Mouse (Mus musculus) embryonic fibroblast, embryonic 13.5 days (primary cell): ENCODE measurements around the gene Capn11. TPM values are rescaled to one million over a fixed set of nuclear protein-coding genes. Genes with fewer than 3 reads are reported as not detected.

ENCODE experiments used
- H3K27ac ChIP-seq: 2 replicates; pipeline ENCODE4 v1.5.1; 2012; ENCODE audit warnings: low read length, control low read depth, inconsistent platforms; ENCODE audit not compliant: insufficient read depth
- H3K4me1 ChIP-seq: 2 replicates; pipeline ENCODE4 v1.6.1; 2011; ENCODE audit warnings: low read length; ENCODE audit not compliant: control insufficient read depth, insufficient read depth
- H3K4me3 ChIP-seq: 2 replicates; pipeline ENCODE4 v1.5.1; 2011; ENCODE audit warnings: mild to moderate bottlenecking, control low read depth, low read length; ENCODE audit not compliant: insufficient read depth
- CTCF ChIP-seq: IDR thresholded peaks from 2 replicates; pipeline ENCODE4 v1.5.1; 2011; ENCODE audit warnings: mild to moderate bottlenecking, control low read depth, low read length, moderate library complexity, borderline replicate concordance; ENCODE audit not compliant: insufficient read depth
- POLR2A ChIP-seq: IDR thresholded peaks from 2 replicates; pipeline ENCODE4 v1.6.1; 2011; ENCODE audit warnings: low read depth, mild to moderate bottlenecking, control low read depth, low read length, moderate library complexity
- polyA plus RNA-seq: library from polyadenylated mRNA; stranded (reverse); fragments of >200 nt; gene quantifications from 2 replicates; pipeline ENCODE4 v1.2.4, GENCODE M21; 2011; ENCODE audit warnings: low read depth; ENCODE audit not compliant: missing spikeins, insufficient read length

The Capn11 gene
- not detected in 2 replicates for polyA plus RNA-seq

- Histone ChIP-seq H3K27ac (no peak within 1 kb of the TSS), H3K4me3 (no peak within 1 kb of the TSS), H3K4me1 (no peaks in the 10 kb centered on the region)
- TF ChIP-seq POLR2A, result no peak
- TF ChIP-seq CTCF, result no peak
Measured at GRCm38 (mm10) chr17:45659225-45659624, at the start of gene Capn11. TSS of gene Capn11 (minus strand) at chr17:45659325.

- no peak overlapping the region for H3K4me3 ChIP-seq
- H3K4me1 ChIP-seq, result no peaks in the 10 kb centered on the region
- H3K27ac ChIP-seq, result no peak overlapping the region
- no peak for TF ChIP-seq CTCF
- TF ChIP-seq POLR2A, result no peak
Measured at GRCm38 (mm10) chr17:45708179-45708578, 49.1 kb upstream of the Capn11 start.

GRCm38 (mm10) chr17:45707376-45707775, 48.3 kb upstream of the Capn11 start:
- TF ChIP-seq POLR2A, result no peak
- TF ChIP-seq CTCF, result no peak
- Histone ChIP-seq H3K4me3 (no peak overlapping the region), H3K4me1 (no peaks in the 10 kb centered on the region), H3K27ac (no peak overlapping the region)

- TF ChIP-seq POLR2A, result no peak
- H3K4me1 ChIP-seq, result no peaks in the 10 kb centered on the region
- no peak overlapping the region for H3K27ac ChIP-seq
- no peak overlapping the region for H3K4me3 ChIP-seq
Measured at GRCm38 (mm10) chr17:45706796-45707195, 47.7 kb upstream of the Capn11 start.

GRCm38 (mm10) chr17:45703187-45703586, 44.1 kb upstream of the Capn11 start:
- Histone ChIP-seq H3K4me1 (no peaks in the 10 kb centered on the region), H3K27ac (no peak overlapping the region), H3K4me3 (no peak overlapping the region)
- TF ChIP-seq CTCF (no peak), POLR2A (no peak)

- Histone ChIP-seq H3K4me1 (no peaks in the 10 kb centered on the region), H3K4me3 (no peak overlapping the region), H3K27ac (no peak overlapping the region)
- TF ChIP-seq CTCF, result no peak
- no peak for TF ChIP-seq POLR2A
Measured at GRCm38 (mm10) chr17:45702254-45702653, 43.1 kb upstream of the Capn11 start.

- no peaks in the 10 kb centered on the region for H3K4me1 ChIP-seq
- H3K27ac ChIP-seq, result no peak overlapping the region
- TF ChIP-seq CTCF, result no peak
- no peak for TF ChIP-seq POLR2A
- H3K4me3 ChIP-seq, result no peak overlapping the region
Measured at GRCm38 (mm10) chr17:45701236-45701591, 42.1 kb upstream of the Capn11 start.

GRCm38 (mm10) chr17:45700496-45701235, 41.5 kb upstream of the Capn11 start:
- 0 out of 2 replicates have a peak, but pooled peaks cover under 1% of the 10 kb centered on the region for H3K4me1 ChIP-seq
- no peak overlapping the region for H3K27ac ChIP-seq
- no peak for TF ChIP-seq CTCF
- TF ChIP-seq POLR2A, result no peak
- no peak overlapping the region for H3K4me3 ChIP-seq

- Histone ChIP-seq H3K4me1 (peaks cover 11% of the 10 kb centered on the region; the same call in 1 of the 2 replicates), H3K27ac (no peak overlapping the region), H3K4me3 (no peak overlapping the region)
- no peak for TF ChIP-seq POLR2A
- TF ChIP-seq CTCF, result no peak
Measured at GRCm38 (mm10) chr17:45699039-45699740, 40.1 kb upstream of the Capn11 start.

GRCm38 (mm10) chr17:45698368-45698767, 39.2 kb upstream of the Capn11 start:
- H3K27ac ChIP-seq, result no peak overlapping the region
- no peak overlapping the region for H3K4me3 ChIP-seq
- peaks cover 14% of the 10 kb centered on the region; the same call in 1 of the 2 replicates for H3K4me1 ChIP-seq
- TF ChIP-seq POLR2A, result no peak
- no peak for TF ChIP-seq CTCF
